Mouse (Mus musculus): ENCODE measurements around the gene Agxt.

GRCm38 (mm10) chr1:93128209-93128608 lies 6.8 kb upstream of the Agxt start:
- TF ChIP-seq CTCF (IDR thresholded peaks at IDR 0.05; ENCODE audit: borderline replicate concordance, extremely low read depth, insufficient read depth, insufficient read length) = no peak
- no peak for TF ChIP-seq POLR2A (IDR thresholded peaks at IDR 0.05; ENCODE audit: borderline replicate concordance, extremely low read depth, insufficient read depth, insufficient read length, poor library complexity, severe bottlenecking)
